Comparison of ENCODE assay signal across 8 mouse cellular contexts in the genomic region with DNA sequence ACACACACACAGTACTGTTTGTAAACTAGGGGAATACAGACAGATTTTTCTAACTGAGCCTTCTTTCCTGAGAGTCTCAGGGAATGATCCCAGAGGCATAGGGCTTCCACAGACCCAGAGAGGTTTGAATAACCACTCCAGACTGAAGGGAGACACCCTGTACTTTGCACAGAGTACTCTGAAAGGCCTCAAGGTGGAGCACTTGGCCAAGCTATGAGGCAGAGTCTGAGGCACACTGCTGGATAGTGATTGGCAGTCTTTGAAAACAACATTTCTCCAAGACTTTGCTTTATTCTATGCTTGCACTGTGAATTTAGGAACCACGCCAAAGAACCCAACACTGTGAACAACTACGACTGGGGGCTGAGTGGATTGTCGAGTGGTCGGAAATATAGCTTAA.
DNase-seq lines count a peak whose midpoint lies in the region; ATAC-seq and TF ChIP-seq lines count a peak whose summit lies in the region.

No protein-coding gene starts in this region.

- no peaks in the 10 kb centered on the region for H3K36me3 ChIP-seq in heart, embryonic 10.5 days
- H3K36me3 ChIP-seq in kidney, embryonic 16.5 days (ENCODE audit: insufficient read depth, low read length) = no peaks in the 10 kb centered on the region
- no peaks in the 10 kb centered on the region for H3K36me3 ChIP-seq in liver, embryonic 14.5 days (replicated peaks; ENCODE audit: control insufficient read depth, insufficient read depth, low read depth)
- no peaks in the 10 kb centered on the region for H3K36me3 ChIP-seq in neural tube, embryonic 15.5 days

- WGBS in heart, embryonic 10.5 days = 44% methylated on average over 4 of the region's 4 CpGs
- WGBS in kidney, embryonic 16.5 days = 22% methylated on average over 4 of the region's 4 CpGs
- WGBS in liver, embryonic 14.5 days (ENCODE audit: insufficient replicate concordance) = 35% methylated on average over 4 of the region's 4 CpGs
- 48% methylated on average over 4 of the region's 4 CpGs for WGBS in neural tube, embryonic 15.5 days

- no peaks in the 10 kb centered on the region for H3K27me3 ChIP-seq in heart, embryonic 10.5 days (ENCODE audit: insufficient read depth, poor library complexity, severe bottlenecking)
- no peaks in the 10 kb centered on the region for H3K27me3 ChIP-seq in kidney, embryonic 16.5 days (ENCODE audit: insufficient read depth, low read length)
- H3K27me3 ChIP-seq in liver, embryonic 14.5 days (ENCODE audit: control insufficient read depth, insufficient read depth, low read length) = no peaks in the 10 kb centered on the region
- H3K27me3 ChIP-seq in neural tube, embryonic 15.5 days (replicated peaks) = no peaks in the 10 kb centered on the region

- TF ChIP-seq EP300 in liver, embryonic 14.5 days (IDR thresholded peaks at IDR 0.05; ENCODE audit: low read depth) = no peak

- no peak overlapping the region for H3K4me3 ChIP-seq in heart, embryonic 10.5 days
- no peak overlapping the region for H3K4me3 ChIP-seq in kidney, embryonic 16.5 days (ENCODE audit: low read length)
- no peak overlapping the region for H3K4me3 ChIP-seq in liver, embryonic 14.5 days (ENCODE audit: insufficient read depth in 1 of 2, low read depth in 2 of 2, low read length in 2 of 2)
- H3K4me3 ChIP-seq in neural tube, embryonic 15.5 days (replicated peaks) = no peak overlapping the region

- no peak overlapping the region for H3K4me2 ChIP-seq in kidney, embryonic 16.5 days (replicated peaks; ENCODE audit: low read depth, low read length)
- no peak overlapping the region for H3K4me2 ChIP-seq in liver, embryonic 14.5 days (ENCODE audit: low read depth)
- no peak overlapping the region for H3K4me2 ChIP-seq in neural tube, embryonic 15.5 days

- DNase-seq in heart, embryonic 10.5 days (ENCODE audit: low spot score) = peak; percentile 79
- no peak for DNase-seq in heart, adult 9 months (ENCODE audit: low spot score in 2 of 2)
- peak; percentile 60 for DNase-seq in adrenal gland, postnatal 14 days
- DNase-seq in forelimb bud, embryonic 11.5 days (ENCODE audit: low read depth, low spot score) = peak; percentile 66
- no peak for DNase-seq in liver, embryonic 14.5 days (ENCODE audit: low read depth in 3 of 3, low spot score in 3 of 3)
- DNase-seq in urinary bladder, adult 2 months (ENCODE audit: low spot score) = no peak

- H3K27ac ChIP-seq in heart, embryonic 10.5 days = no peak overlapping the region
- no peak overlapping the region for H3K27ac ChIP-seq in kidney, embryonic 16.5 days (ENCODE audit: low read length)
- H3K27ac ChIP-seq in liver, embryonic 14.5 days = no peak overlapping the region
- H3K27ac ChIP-seq in neural tube, embryonic 15.5 days (replicated peaks) = no peak overlapping the region

- no peaks in the 10 kb centered on the region for H3K9me3 ChIP-seq in heart, embryonic 10.5 days
- no peaks in the 10 kb centered on the region for H3K9me3 ChIP-seq in kidney, embryonic 16.5 days (ENCODE audit: low read length)
- no peaks in the 10 kb centered on the region for H3K9me3 ChIP-seq in liver, embryonic 14.5 days (ENCODE audit: control insufficient read depth, low read length)
- no peaks in the 10 kb centered on the region for H3K9me3 ChIP-seq in neural tube, embryonic 15.5 days (replicated peaks)

- peak; percentile 95 for ATAC-seq in kidney, embryonic 16.5 days (ENCODE audit: low FRiP score, low TSS enrichment)
- ATAC-seq in liver, embryonic 14.5 days (ENCODE audit: insufficient read depth) = no peak
- peak; percentile 83 for ATAC-seq in neural tube, embryonic 15.5 days (ENCODE audit: low FRiP score)

- H3K9ac ChIP-seq in kidney, embryonic 16.5 days (replicated peaks; ENCODE audit: low read length) = no peak overlapping the region
- no peak overlapping the region for H3K9ac ChIP-seq in liver, embryonic 14.5 days (replicated peaks)
- H3K9ac ChIP-seq in neural tube, embryonic 15.5 days (replicated peaks) = no peak overlapping the region

- H3K4me1 ChIP-seq in heart, embryonic 10.5 days = no peaks in the 10 kb centered on the region
- peaks cover 7% of the 10 kb centered on the region; the same call in 1 of the 2 replicates for H3K4me1 ChIP-seq in kidney, embryonic 16.5 days (ENCODE audit: insufficient read depth, low read length)
- no peaks in the 10 kb centered on the region for H3K4me1 ChIP-seq in liver, embryonic 14.5 days (replicated peaks; ENCODE audit: control insufficient read depth in 2 of 2, insufficient read depth in 2 of 2, low read length in 1 of 2)
- H3K4me1 ChIP-seq in neural tube, embryonic 15.5 days = no peaks in the 10 kb centered on the region

- TF ChIP-seq CTCF in liver, embryonic 14.5 days (IDR thresholded peaks at IDR 0.05; ENCODE audit: low read depth) = peak; percentile 38

Comparison
In these comparisons a context has a peak if more than half of its experiments do, and no peak if none do; other contexts are left out.
1. DNase-seq: peak in heart, embryonic 10.5 days (single experiment), adrenal gland, postnatal 14 days (single experiment) and forelimb bud, embryonic 11.5 days (single experiment); none in heart, adult 9 months (0 of 2), liver, embryonic 14.5 days (0 of 3) and urinary bladder, adult 2 months (single experiment).